Comparison of ENCODE assay signal across 8 mouse cellular contexts in genomic region chr11:81634360-81635350, GRCm38 (mm10).
DNase-seq lines count a peak whose midpoint lies in the region; ATAC-seq and TF ChIP-seq lines count a peak whose summit lies in the region.
"Had no signal": no experiment of that assay in that cellular context is flagged by ENCODE, and none has a peak within 500 bp of the region (broad histone marks: within the 10 kb centered on the region; RNA-seq: fewer than 3 reads in every experiment).

No protein-coding gene starts in this region.

- no peak overlapping the region; the same call in 1 of the 2 replicates for H3K4me3 ChIP-seq in forebrain, embryonic 12.5 days (replicated peaks)
- H3K4me3 ChIP-seq in small intestine, adult 2 months (ENCODE audit: low read depth, low read length) = no peak overlapping the region
- H3K4me3 ChIP-seq: heart, embryonic 13.5 days had no signal

- no peaks in the 10 kb centered on the region for H3K36me3 ChIP-seq in forebrain, embryonic 12.5 days (replicated peaks)
- no peaks in the 10 kb centered on the region for H3K36me3 ChIP-seq in small intestine, adult 2 months (ENCODE audit: control insufficient read depth, insufficient read depth, low read length)
- H3K36me3 ChIP-seq: heart, embryonic 13.5 days had no signal

- H3K4me1 ChIP-seq in forebrain, embryonic 12.5 days = peaks cover 9% of the 10 kb centered on the region
- no peaks in the 10 kb centered on the region for H3K4me1 ChIP-seq in small intestine, adult 2 months (ENCODE audit: control insufficient read depth, insufficient read depth, insufficient read length, low read length)

- H3K9me3 ChIP-seq in forebrain, embryonic 12.5 days = no peaks in the 10 kb centered on the region
- H3K9me3 ChIP-seq: heart, embryonic 13.5 days had no signal

- no peak for TF ChIP-seq POLR2A in small intestine, adult 2 months (IDR thresholded peaks at IDR 0.05; ENCODE audit: low read depth, low read length)

- ATAC-seq in forebrain, embryonic 12.5 days (ENCODE audit: low FRiP score) = peak; percentile 23; the same call in 1 of the 2 replicates

- TF ChIP-seq CTCF in small intestine, adult 2 months (IDR thresholded peaks at IDR 0.05; ENCODE audit: extremely low read depth, insufficient read length, insufficient replicate concordance, low read depth, low read length) = peak; percentile 48; the same call in 1 of the 2 replicates

- peak; percentile 40 for DNase-seq in 3T3-L1 (ENCODE audit: low read depth, low spot score)
- peak; percentile 49 for DNase-seq in 416B (ENCODE audit: low read depth)
- peak; percentile 9 for DNase-seq in c-Kit-positive CD71-positive TER-119-negative erythroid progenitor cells, embryonic 14.5 days (ENCODE audit: low read depth)
- peak; percentile 46 for DNase-seq in kidney, postnatal 14 days
- peak; percentile 76 for DNase-seq in mesoderm, embryonic 11.5 days (ENCODE audit: low read depth, low spot score)

- H3K4me2 ChIP-seq in forebrain, embryonic 12.5 days = peak overlapping the region; percentile 44
- H3K4me2 ChIP-seq: heart, embryonic 13.5 days had no signal

- no peaks in the 10 kb centered on the region for H3K27me3 ChIP-seq in forebrain, embryonic 12.5 days
- H3K27me3 ChIP-seq in small intestine, adult 2 months (ENCODE audit: control insufficient read depth, insufficient read depth, low read length) = no peaks in the 10 kb centered on the region
- H3K27me3 ChIP-seq: heart, embryonic 13.5 days had no signal

- WGBS in forebrain, embryonic 12.5 days = 51% methylated on average over 25 of the region's 25 CpGs
- 57% methylated on average over 25 of the region's 25 CpGs for WGBS in small intestine, adult 2 months

- H3K27ac ChIP-seq in forebrain, embryonic 12.5 days = no peak overlapping the region
- no peak overlapping the region for H3K27ac ChIP-seq in small intestine, adult 2 months (ENCODE audit: insufficient read depth, low read depth, low read length)
- H3K27ac ChIP-seq: heart, embryonic 13.5 days had no signal

- no peak overlapping the region for H3K9ac ChIP-seq in forebrain, embryonic 12.5 days
- H3K9ac ChIP-seq: heart, embryonic 13.5 days had no signal

Comparison
In these comparisons a context has a peak if more than half of its experiments do, and no peak if none do; other contexts are left out.
1. DNase-seq: peak in every context shown above with its lines; median percentile 76 in mesoderm, embryonic 11.5 days; 49 in 416B; 46 in kidney, postnatal 14 days; 40 in 3T3-L1; 9 in c-Kit-positive CD71-positive TER-119-negative erythroid progenitor cells, embryonic 14.5 days.